Mouse (Mus musculus) urinary bladder, postnatal 10 days (tissue): ENCODE results near the gene Parp4.
A peak's percentile ranks its signal among the peaks of the same experiment; 100 is the strongest.

Experiments
- DNase-seq: peaks from one replicate; pipeline ENCODE4 v3.0.0; 2022; ENCODE audit warnings: low spot score

The Parp4 gene

DNA sequence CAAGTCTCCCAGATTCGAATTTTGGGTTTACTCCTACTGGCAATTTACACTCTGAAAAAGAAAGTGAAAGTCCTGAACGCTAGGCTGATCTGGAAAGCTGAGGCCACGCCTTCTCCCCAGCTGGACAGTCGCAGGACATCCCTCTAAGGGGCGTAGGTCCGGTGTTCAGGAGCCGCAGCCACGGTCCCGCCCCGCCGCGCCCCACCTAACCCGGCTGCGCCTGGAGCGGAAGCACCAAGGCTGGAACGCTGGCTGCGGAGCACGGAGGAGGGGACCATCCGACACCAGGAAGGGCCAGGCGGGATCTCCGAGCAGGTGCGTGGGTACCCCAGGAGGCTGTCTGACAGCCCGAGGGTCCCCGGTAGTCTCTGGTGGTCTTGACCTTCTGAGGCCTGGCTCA is at the start of gene Parp4, which contains the start of gene Cenpj:
TSS of gene Parp4 (plus strand) at position 204 of the 400 bp plus-strand sequence.
TSS of gene Cenpj (minus strand) at position 10 of the 400 bp plus-strand sequence.
- peak; percentile 54 for DNase-seq

GRCm38 (mm10) chr14:56530788-56531187 is 44.6 kb upstream of the Parp4 start:
- no peak for DNase-seq

DNA sequence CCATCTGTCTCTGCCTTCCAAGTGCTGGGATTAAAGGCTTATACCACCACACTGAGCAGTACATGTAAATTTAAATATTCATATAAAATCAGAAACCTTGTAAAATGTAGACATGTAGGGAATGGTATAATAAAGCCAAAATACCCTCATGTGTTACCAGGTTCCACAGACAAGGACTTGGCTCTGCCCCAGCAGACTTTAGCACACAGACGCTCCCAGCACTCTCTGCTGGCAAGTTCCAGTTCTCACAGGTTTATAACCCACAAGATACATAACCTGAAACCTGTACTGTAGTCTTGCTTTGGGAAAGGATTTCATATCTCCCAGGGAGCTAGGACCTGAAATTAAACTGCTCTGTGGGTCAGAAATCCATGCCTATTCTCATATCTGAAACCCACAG is 30.5 kb upstream of the Parp4 start:
- DNase-seq, result no peak

- no peak for DNase-seq
Measured at GRCm38 (mm10) chr14:56545491-56545890, 29.9 kb upstream of the Parp4 start.

DNA sequence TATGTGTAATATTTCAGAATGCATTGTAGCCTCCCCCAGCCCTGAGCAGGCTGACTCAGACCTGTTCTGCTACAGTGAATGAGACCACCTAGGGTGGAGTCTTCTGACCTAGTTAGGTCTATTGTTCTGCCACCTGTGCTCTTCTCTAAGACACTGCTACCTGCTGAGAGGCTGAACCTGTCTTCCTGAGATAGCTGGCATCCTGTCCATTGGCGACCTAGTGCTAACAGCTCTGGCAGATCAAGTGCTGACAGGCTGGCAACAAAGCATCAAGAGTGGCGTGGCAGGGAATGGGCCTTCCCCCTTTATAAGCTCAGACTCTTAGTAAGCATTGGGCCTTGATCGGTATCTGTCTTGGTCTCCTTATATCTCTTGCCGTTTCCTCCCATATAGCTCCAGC is 24.5 kb upstream of the Parp4 start:
- DNase-seq, result no peak

- no peak for DNase-seq
Measured at GRCm38 (mm10) chr14:56552924-56553323, 22.5 kb upstream of the Parp4 start.

DNA sequence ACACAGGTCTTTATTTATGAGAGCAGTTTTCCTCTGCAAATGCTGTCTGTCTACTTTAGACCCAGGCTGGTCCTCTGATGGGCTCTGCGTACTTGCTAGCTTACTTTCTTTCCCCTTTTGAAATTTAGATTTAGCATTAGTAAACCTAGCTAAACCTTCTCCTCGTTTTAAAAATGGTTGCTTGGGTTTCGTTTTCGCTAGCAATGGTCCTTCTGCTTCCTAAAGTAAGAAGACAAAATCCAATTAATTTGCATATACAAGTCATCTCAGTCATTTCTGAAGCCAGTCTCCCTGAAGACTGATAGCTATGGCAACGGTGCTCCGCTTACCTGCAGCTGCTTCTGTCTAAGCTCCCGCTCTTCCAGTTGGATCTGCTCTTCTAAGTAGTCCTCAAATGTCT is 22.1 kb upstream of the Parp4 start:
- no peak for DNase-seq

GRCm38 (mm10) chr14:56554716-56555115 is 20.7 kb upstream of the Parp4 start:
- no peak for DNase-seq

GRCm38 (mm10) chr14:56559134-56559533 is 16.3 kb upstream of the Parp4 start:
- DNase-seq, result no peak

GRCm38 (mm10) chr14:56567476-56567875 is 7.9 kb upstream of the Parp4 start:
- DNase-seq, result no peak

DNA sequence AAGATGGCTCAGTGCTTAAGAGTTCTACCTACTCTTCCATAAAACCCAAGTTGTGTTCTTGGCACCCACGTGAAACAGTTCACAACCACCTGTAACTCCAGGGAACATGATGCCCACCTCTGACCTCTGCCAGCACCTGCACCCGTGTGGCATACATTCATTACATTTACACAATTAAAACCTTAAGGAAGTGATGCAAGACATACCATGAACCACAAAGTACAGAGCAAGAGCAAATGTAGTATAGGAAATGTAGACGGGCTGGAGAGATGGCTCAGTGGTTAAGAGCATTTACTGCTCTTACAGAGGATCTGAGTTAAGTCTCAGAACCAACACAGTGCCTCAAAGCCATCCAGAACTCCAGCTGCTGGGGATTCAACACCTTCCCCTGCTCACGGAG is 6.4 kb upstream of the Parp4 start:
- no peak for DNase-seq

DNA sequence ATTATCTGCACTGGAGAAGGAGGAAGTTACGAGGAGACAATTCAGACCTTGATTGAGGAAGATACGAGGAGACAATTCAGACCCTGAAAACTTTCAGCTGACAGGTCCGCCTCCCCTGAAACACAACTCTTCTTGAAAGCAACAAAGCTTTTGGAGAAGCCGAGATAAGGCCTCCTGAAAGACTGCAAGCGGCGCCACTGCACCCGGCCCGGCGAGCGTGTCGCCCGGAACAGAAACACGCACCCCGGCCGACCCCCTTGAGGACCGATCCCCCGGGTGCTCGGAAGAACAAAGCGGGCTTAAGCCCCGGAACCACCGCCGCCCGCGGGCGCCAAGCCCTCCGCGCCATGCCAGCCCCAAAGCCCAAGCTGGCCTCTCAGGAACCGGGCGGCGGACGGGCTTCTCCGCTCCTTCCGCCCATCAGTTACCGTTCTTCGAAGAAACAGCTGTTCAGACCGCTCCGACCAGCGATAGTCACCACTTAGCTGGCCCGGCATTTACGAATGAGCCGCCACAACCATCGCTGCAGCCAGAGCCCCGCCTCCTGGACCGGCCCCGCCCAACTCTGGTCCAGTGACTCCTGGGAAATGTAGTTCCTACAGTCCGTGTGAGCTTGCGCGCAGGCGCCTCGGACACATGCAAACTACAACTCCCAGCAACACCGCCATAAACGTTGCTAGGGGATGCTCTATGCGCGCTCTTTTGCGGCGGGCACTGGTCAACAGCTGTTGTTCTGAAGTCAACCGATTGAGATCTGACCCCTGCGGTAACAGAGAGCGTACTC is 3.9 kb upstream of the Parp4 start:
- peak; percentile 75 for DNase-seq

DNA sequence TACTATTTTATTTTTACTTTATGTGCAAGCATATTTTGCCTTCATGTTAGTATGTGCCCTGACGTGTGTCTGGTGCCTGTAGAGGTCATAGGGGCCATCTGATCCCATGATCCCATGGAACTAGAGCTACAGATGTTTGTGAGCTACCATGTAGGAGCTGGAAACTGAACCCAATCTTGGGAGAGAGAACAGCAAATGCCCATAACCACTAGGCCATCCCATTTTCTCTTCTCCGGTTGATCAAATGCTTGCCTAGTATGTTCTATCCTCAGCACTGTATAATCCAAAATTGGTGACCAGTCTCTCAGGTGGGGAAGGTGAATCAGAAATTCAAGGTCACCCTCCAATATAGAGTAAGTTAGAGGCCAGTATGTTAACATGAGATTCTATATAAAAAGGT is 2.9 kb upstream of the Parp4 start:
- no peak for DNase-seq

- DNase-seq, result no peak
Measured at GRCm38 (mm10) chr14:56575969-56576901, 816 bp downstream of the Parp4 start.

GRCm38 (mm10) chr14:56579011-56579410 is 3.6 kb downstream of the Parp4 start:
- no peak for DNase-seq

DNA sequence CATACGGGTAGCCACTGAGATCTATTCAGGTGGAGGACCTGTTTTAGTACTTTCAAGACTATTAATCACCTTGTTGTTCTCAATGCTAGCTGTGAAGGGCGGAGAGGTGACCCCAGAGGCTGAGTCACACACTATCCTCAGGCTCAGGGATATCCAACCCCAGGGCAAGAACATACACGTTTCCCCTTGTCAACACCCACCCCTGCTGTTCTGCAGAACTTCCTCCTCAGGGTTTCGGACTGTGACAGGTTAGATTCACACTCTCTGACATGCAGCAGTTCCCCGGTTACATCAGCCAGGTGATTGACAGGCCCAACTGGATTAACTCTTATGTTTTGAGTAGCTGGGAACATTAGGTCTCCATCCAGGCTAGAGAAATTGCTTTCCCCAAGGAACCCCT is 5.7 kb downstream of the Parp4 start:
- DNase-seq, result no peak

GRCm38 (mm10) chr14:56582294-56582693 is 6.9 kb downstream of the Parp4 start:
- no peak for DNase-seq

- DNase-seq, result no peak
Measured at GRCm38 (mm10) chr14:56592191-56592590, 16.8 kb downstream of the Parp4 start.

DNA sequence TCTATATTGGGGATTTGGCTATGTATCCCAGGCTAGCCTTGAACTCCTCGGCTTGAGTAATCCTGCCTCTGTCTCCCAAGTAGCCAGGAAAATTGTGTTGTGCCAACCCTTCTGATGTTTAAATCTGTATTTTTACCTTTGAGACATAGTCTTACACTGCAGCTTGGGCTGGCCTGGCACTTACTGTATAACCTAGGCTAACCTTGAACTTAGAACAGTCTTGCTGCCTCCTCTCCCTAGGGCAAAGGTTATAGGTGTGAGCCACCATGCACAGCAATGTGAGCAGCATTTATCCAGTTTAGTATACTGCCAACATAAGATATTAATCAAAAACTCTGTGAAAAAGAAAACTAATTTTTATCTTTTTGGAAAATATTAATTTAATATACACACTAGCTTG is 19.4 kb downstream of the Parp4 start:
- DNase-seq, result no peak

- no peak for DNase-seq
Measured at GRCm38 (mm10) chr14:56598759-56599158, 23.3 kb downstream of the Parp4 start.

GRCm38 (mm10) chr14:56602069-56602468 is 26.6 kb downstream of the Parp4 start:
- no peak for DNase-seq

DNA sequence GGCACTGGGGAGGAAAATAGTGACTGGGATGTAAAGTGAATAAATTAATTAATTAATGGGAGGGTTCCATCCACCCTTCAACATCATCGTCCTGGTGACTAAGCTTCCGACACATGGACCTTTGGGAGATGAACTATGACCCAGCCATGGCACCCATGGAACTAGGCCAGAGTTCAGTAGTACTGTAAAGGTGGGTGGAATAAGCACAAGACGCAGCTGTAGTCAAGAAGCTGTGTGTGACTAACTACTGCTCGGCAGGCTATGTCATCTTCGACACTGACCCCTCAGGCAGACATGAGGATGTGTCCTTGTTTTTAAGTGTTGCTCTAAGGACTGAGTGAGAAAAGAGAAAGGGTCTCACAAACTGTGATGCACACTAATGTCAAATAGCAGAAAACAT is 29.0 kb downstream of the Parp4 start:
- DNase-seq, result no peak

- no peak for DNase-seq
Measured at GRCm38 (mm10) chr14:56605136-56605535, 29.7 kb downstream of the Parp4 start.
